ENCODE assay signal across 9 mouse cellular contexts in genomic region chr2:172329179-172329578, GRCm38 (mm10). TPM values are rescaled to one million over a fixed set of nuclear protein-coding genes. Genes with fewer than 3 reads are reported as not detected.
DNase-seq lines count a peak whose midpoint lies in the region; ATAC-seq and TF ChIP-seq lines count a peak whose summit lies in the region.
"Had no signal": no experiment of that assay in that cellular context is flagged by ENCODE, and none has a peak within 500 bp of the region (broad histone marks: within the 10 kb centered on the region; RNA-seq: fewer than 3 reads in every experiment).

No protein-coding gene starts in this region.

- no peaks in the 10 kb centered on the region for H3K4me1 ChIP-seq in heart, adult 2 months (ENCODE audit: control insufficient read depth, insufficient read depth, low read length)

- no peak overlapping the region for H3K9ac ChIP-seq in heart, adult 2 months (ENCODE audit: low read depth, low read length)
- H3K9ac ChIP-seq: limb, embryonic 13.5 days had no signal

- TF ChIP-seq POLR2A in heart, adult 2 months (IDR thresholded peaks at IDR 0.05; ENCODE audit: insufficient read depth, low read depth, low read length), result no peak

- H3K27me3 ChIP-seq in heart, adult 2 months (ENCODE audit: control insufficient read depth, insufficient read depth, low read length), result peaks cover 2% of the 10 kb centered on the region

- DNase-seq in heart, adult 2 months, result no peak
- no peak for DNase-seq in heart, adult 18-20 months
- peak; percentile 71 for DNase-seq in ES-CJ7 (ENCODE audit: low read depth, low spot score)
- peak; percentile 41 for DNase-seq in cerebellum, adult 9-10 months
- DNase-seq in layer of hippocampus, postnatal 14 days (ENCODE audit: low spot score in 2 of 2), result peak; percentile 76 to 85
- peak; percentile 84 for DNase-seq in right cerebral cortex, postnatal 4 days

- no peak for TF ChIP-seq EP300 in heart, adult 2 months (IDR thresholded peaks at IDR 0.05; ENCODE audit: insufficient read depth, low read depth, low read length)

- ATAC-seq in frontal cortex, adult (ENCODE audit: low TSS enrichment), result peak; percentile 98
- ATAC-seq in megakaryocyte-erythroid progenitor cell, adult 5-6 weeks (replicated peaks; ENCODE audit: low FRiP score, low TSS enrichment, poor library complexity, severe bottlenecking), result peak; percentile 88

- H3K79me2 ChIP-seq in heart, adult 2 months (replicated peaks; ENCODE audit: control insufficient read depth, insufficient read depth, low read length), result no peaks in the 10 kb centered on the region

- no peak overlapping the region for H3K4me3 ChIP-seq in heart, adult 2 months
- H3K4me3 ChIP-seq: limb, embryonic 13.5 days had no signal

- no peak overlapping the region for H3K27ac ChIP-seq in heart, adult 2 months
- H3K27ac ChIP-seq: limb, embryonic 13.5 days had no signal

- 5% methylated on average over 13 of the region's 13 CpGs for WGBS in heart, adult 2 months

- TF ChIP-seq CTCF in heart, adult 2 months (IDR thresholded peaks at IDR 0.05), result peak; percentile 61

- H3K36me3 ChIP-seq in heart, adult 2 months (ENCODE audit: control insufficient read depth, insufficient read depth, low read length), result no peaks in the 10 kb centered on the region
- H3K36me3 ChIP-seq: limb, embryonic 13.5 days had no signal

- intact Hi-C loops in heart, adult 2 months (cut with DNase I), result no loop called here

RNA-seq across cellular contexts. Expression of gene Fam210b, which starts 16.2 kb away (rescaled TPM):
- total RNA-seq in heart, adult 2 months (2021), result 1 to 10 TPM; 5.4 to 6.1 TPM
- polyA plus RNA-seq in heart, adult 2 months (2012; rRNA removed), result 6.4 and 9.4 TPM in 2 replicates
- 1 to 10 TPM; 5.5 to 5.9 TPM for total RNA-seq in heart, adult 18-20 months (2021)
- total RNA-seq in layer of hippocampus, postnatal 14 days (2021), result 10 to 100 TPM; 24.9 TPM
- 13.8 and 14.4 TPM in 2 replicates for total RNA-seq in megakaryocyte-erythroid progenitor cell, adult 5-6 weeks (2014; fragmentation: Nextera tagmentation)
- 5.2 and 8.7 TPM in 2 replicates for total RNA-seq in megakaryocyte-erythroid progenitor cell, adult 5-6 weeks (2017)

RNA-seq across cellular contexts. Expression of gene Aurka, which starts 41.2 kb away (rescaled TPM):
- under 1 TPM; 0.42 to 0.45 TPM for total RNA-seq in heart, adult 2 months (2021)
- polyA plus RNA-seq in heart, adult 2 months (2012; rRNA removed), result 0.53 and 1.4 TPM in 2 replicates
- under 1 TPM; 0.55 to 0.93 TPM for total RNA-seq in heart, adult 18-20 months (2021)
- total RNA-seq in layer of hippocampus, postnatal 14 days (2021), result 1 to 10 TPM; 2.6 to 2.9 TPM
- total RNA-seq in megakaryocyte-erythroid progenitor cell, adult 5-6 weeks (2014; fragmentation: Nextera tagmentation), result 42.7 and 47.4 TPM in 2 replicates
- total RNA-seq in megakaryocyte-erythroid progenitor cell, adult 5-6 weeks (2017), result 43.9 and 73.8 TPM in 2 replicates

RNA-seq across cellular contexts. Expression of gene Cstf1, which starts 41.3 kb away (rescaled TPM):
- total RNA-seq in heart, adult 2 months (2021), result 10 to 100 TPM; 16.3 TPM
- 19.3 and 23.5 TPM in 2 replicates for polyA plus RNA-seq in heart, adult 2 months (2012; rRNA removed)
- 10 to 100 TPM; 14.2 to 19.4 TPM for total RNA-seq in heart, adult 18-20 months (2021)
- total RNA-seq in layer of hippocampus, postnatal 14 days (2021), result 10 to 100 TPM; 24.0 to 25.0 TPM
- 25.8 and 32.3 TPM in 2 replicates for total RNA-seq in megakaryocyte-erythroid progenitor cell, adult 5-6 weeks (2014; fragmentation: Nextera tagmentation)
- total RNA-seq in megakaryocyte-erythroid progenitor cell, adult 5-6 weeks (2017), result 35.5 and 41.8 TPM in 2 replicates

Comparison
In these comparisons a context has a peak if more than half of its experiments do, and no peak if none do; other contexts are left out.
1. DNase-seq: peak in ES-CJ7 (single experiment), cerebellum, adult 9-10 months (single experiment), layer of hippocampus, postnatal 14 days (2 of 2) and right cerebral cortex, postnatal 4 days (single experiment); none in heart, adult 2 months (0 of 2) and heart, adult 18-20 months (0 of 2).
2. RNA of gene Aurka, which starts 41.2 kb away (total RNA-seq): 42.7 to 73.8 TPM in megakaryocyte-erythroid progenitor cell, adult 5-6 weeks; 2.6 to 2.9 TPM in layer of hippocampus, postnatal 14 days, 0.55 to 0.93 TPM in heart, adult 18-20 months and 0.42 to 0.45 TPM in heart, adult 2 months; every median in the first group is over 10 times any median in the second.